Mouse (Mus musculus) urinary bladder, postnatal 36 days (tissue): ENCODE results near the gene Sfxn3.
"Not testable (repeated sequence)": the region's sequence is repeated elsewhere in the genome, so short reads cannot be mapped to it uniquely, and the experiment has no call there.

Experiments used
- DNase-seq, 2 experiments: peaks; one replicate each; pipeline ENCODE4 v3.0.0; 2022; ENCODE audit warnings: low spot score in 2 of 2, mixed read lengths in 1 of 2

Sfxn3 gene

GRCm38 (mm10) chr19:45017909-45018308 lies 29.4 kb upstream of the Sfxn3 start:
- peak; percentile 80 to 86 for DNase-seq

GRCm38 (mm10) chr19:45018351-45018831 lies 28.9 kb upstream of the Sfxn3 start:
- DNase-seq = no peak

- peak in 1 of 2 experiments; percentile 60 for DNase-seq
These were observed 27.0 kb upstream of the Sfxn3 start for GRCm38 (mm10) chr19:45020348-45020747.

GRCm38 (mm10) chr19:45021362-45021761 lies 25.9 kb upstream of the Sfxn3 start:
- DNase-seq = no peak

- no peak for DNase-seq
These were observed 23.3 kb upstream of the Sfxn3 start for GRCm38 (mm10) chr19:45023993-45024392.

GRCm38 (mm10) chr19:45024775-45025174 lies 22.5 kb upstream of the Sfxn3 start:
- no peak for DNase-seq

GRCm38 (mm10) chr19:45025937-45026568 lies 21.2 kb upstream of the Sfxn3 start:
- DNase-seq = no peak

- DNase-seq = no peak
These were observed 20.2 kb upstream of the Sfxn3 start for GRCm38 (mm10) chr19:45026958-45027670.

GRCm38 (mm10) chr19:45027848-45028247 lies 19.5 kb upstream of the Sfxn3 start:
- DNase-seq = peak in 1 of 2 experiments; percentile 21

- DNase-seq = no peak
These were observed 18.6 kb upstream of the Sfxn3 start for GRCm38 (mm10) chr19:45028746-45029145.

GRCm38 (mm10) chr19:45029571-45029970 lies 17.7 kb upstream of the Sfxn3 start:
- no peak for DNase-seq

GRCm38 (mm10) chr19:45030111-45030510 lies 17.2 kb upstream of the Sfxn3 start:
- DNase-seq = peak; percentile 43 to 64

- peak; percentile 57 to 77 for DNase-seq
These were observed 16.3 kb upstream of the Sfxn3 start for GRCm38 (mm10) chr19:45030746-45031693.

- DNase-seq = peak; percentile 70 to 80
These were observed 15.5 kb upstream of the Sfxn3 start for GRCm38 (mm10) chr19:45031780-45032179.

GRCm38 (mm10) chr19:45032570-45033332 lies 14.6 kb upstream of the Sfxn3 start:
- no peak for DNase-seq

- no peak for DNase-seq
These were observed 10.4 kb upstream of the Sfxn3 start for GRCm38 (mm10) chr19:45036867-45037266.

GRCm38 (mm10) chr19:45038198-45038597 lies 9.1 kb upstream of the Sfxn3 start:
- DNase-seq = not testable (repeated sequence)

- DNase-seq = no peak
These were observed 7.1 kb upstream of the Sfxn3 start for GRCm38 (mm10) chr19:45040214-45040613.

GRCm38 (mm10) chr19:45044389-45044927 lies 2.8 kb upstream of the Sfxn3 start:
- no peak for DNase-seq

GRCm38 (mm10) chr19:45045236-45045635 lies 2.1 kb upstream of the Sfxn3 start:
- DNase-seq = no peak

- no peak for DNase-seq
These were observed 1.7 kb upstream of the Sfxn3 start, which contains the start of gene Pdzd7 for GRCm38 (mm10) chr19:45045651-45046050. Gene Pdzd7 (minus strand): TSS chr19:45045717.
